Mouse (Mus musculus): ENCODE results near the gene Nsun7. TPM values are rescaled to one million over a fixed set of nuclear protein-coding genes. Genes with fewer than 3 reads are reported as not detected.

The Nsun7 gene
- total and polyA plus RNA-seq, 3 experiments, result not detected

DNA sequence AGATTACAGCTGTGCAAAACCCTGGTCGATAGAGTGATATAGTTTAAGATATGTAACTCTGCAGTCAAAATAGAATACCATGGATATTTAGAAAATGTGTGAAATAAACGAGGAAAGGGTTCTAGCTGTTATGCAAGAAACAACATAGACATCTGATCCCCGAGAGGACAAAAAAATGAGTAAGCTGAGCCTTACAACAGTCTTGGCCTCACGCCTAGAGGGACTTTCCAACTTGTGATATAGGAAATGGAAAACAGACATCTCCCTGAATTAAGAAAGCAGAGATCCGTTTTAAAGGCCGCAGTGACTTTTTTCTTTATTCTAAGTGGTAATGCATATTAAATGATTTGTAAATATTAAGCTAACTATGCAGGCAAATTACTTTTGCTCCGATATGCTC is 9.9 kb downstream of the Nsun7 start:
- no peak for TF ChIP-seq GATA1 (IDR thresholded peaks at IDR 0.05; ENCODE audit: low read depth, low read length)
- no peak for TF ChIP-seq MYC (IDR thresholded peaks at IDR 0.05; ENCODE audit: low read depth, low read length)
- TF ChIP-seq NELFE (IDR thresholded peaks at IDR 0.05; ENCODE audit: low read depth, low read length), result no peak
- no peak for TF ChIP-seq SMC3 (IDR thresholded peaks at IDR 0.05; ENCODE audit: low read depth, low read length)
- TF ChIP-seq TAL1 (IDR thresholded peaks at IDR 0.05; ENCODE audit: low read length), result no peak
- no peak for TF ChIP-seq TBP (IDR thresholded peaks at IDR 0.05; ENCODE audit: low read depth, low read length)
- TF ChIP-seq HCFC1 (IDR thresholded peaks at IDR 0.05; ENCODE audit: low read depth, low read length), result no peak
- no peak for TF ChIP-seq BHLHE40 (IDR thresholded peaks at IDR 0.05; ENCODE audit: borderline replicate concordance, low read depth, low read length)
- TF ChIP-seq ZC3H11A (IDR thresholded peaks at IDR 0.05; ENCODE audit: low read depth, low read length), result no peak
- no peak for TF ChIP-seq POLR2AphosphoS5 (IDR thresholded peaks at IDR 0.05; ENCODE audit: borderline replicate concordance, low read depth, low read length)
- no peak for TF ChIP-seq ZNF384 (IDR thresholded peaks at IDR 0.05; ENCODE audit: low read depth, low read length)
- no peak for TF ChIP-seq ELF1 (IDR thresholded peaks at IDR 0.05; ENCODE audit: low read depth, low read length)
- TF ChIP-seq ETS1 (IDR thresholded peaks at IDR 0.05; ENCODE audit: low read depth, low read length), result no peak
- no peak for TF ChIP-seq MXI1 (IDR thresholded peaks at IDR 0.05; ENCODE audit: low read depth, low read length)
- no peak for TF ChIP-seq USF1 (IDR thresholded peaks at IDR 0.05; ENCODE audit: low read depth, low read length)
- TF ChIP-seq MAZ (IDR thresholded peaks at IDR 0.05; ENCODE audit: low read depth, low read length), result no peak
- Histone ChIP-seq H3K9me3 (replicated peaks; ENCODE audit: insufficient read depth, low read length) (no peaks in the 10 kb centered on the region), H3K79me2 (ENCODE audit: control insufficient read depth, insufficient read depth, low read length, poor library complexity) (no peaks in the 10 kb centered on the region), H3K27ac (ENCODE audit: control insufficient read depth, low read depth, low read length) (no peak overlapping the region), H3K27me3 (ENCODE audit: control insufficient read depth in 1 of 2, insufficient read depth in 2 of 2, low read length in 2 of 2) (no peaks in the 10 kb centered on the region; a peak in 1 of 4 replicates), H3K4me3 (ENCODE audit: control insufficient read depth in 1 of 2, insufficient read depth in 1 of 2, low read depth in 2 of 2, low read length in 2 of 2) (no peak overlapping the region), H3K36me3 (ENCODE audit: control insufficient read depth in 1 of 2, insufficient read depth in 2 of 2, low read length in 2 of 2) (no peaks in the 10 kb centered on the region), H3K4me1 (ENCODE audit: control insufficient read depth in 1 of 2, insufficient read depth in 2 of 2, low read length in 2 of 2) (no peaks in the 10 kb centered on the region), H3K9ac (ENCODE audit: control insufficient read depth, low read depth, low read length, poor library complexity, severe bottlenecking) (no peak overlapping the region)
- no peak for DNase-seq (ENCODE audit: low read depth, low spot score)

DNA sequence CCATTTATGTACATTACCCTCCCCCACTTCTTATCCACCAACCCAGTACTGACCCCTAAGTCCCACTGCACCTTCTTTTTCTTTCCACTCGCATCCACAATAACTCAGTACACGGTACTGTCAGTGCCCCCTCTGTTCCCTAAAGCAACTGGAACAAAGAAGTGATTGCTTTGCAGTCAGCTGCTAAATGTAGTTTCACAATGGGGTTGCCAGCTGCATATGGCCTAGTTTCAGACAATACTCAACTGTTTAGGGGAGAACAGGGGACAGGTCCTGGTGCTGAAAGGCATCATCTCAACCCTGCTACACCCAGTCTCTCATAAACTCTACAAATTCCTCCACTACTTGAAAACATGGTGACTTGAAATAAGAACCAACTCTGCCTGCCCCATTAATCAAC is 11.4 kb downstream of the Nsun7 start:
- H3K79me2 ChIP-seq (ENCODE audit: control insufficient read depth, insufficient read depth, low read length, poor library complexity), result no peaks in the 10 kb centered on the region
- no peaks in the 10 kb centered on the region for H3K36me3 ChIP-seq (ENCODE audit: control insufficient read depth in 1 of 2, insufficient read depth in 2 of 2, low read length in 2 of 2)
- no peak overlapping the region for H3K27ac ChIP-seq (ENCODE audit: control insufficient read depth, low read depth, low read length)
- H3K9me3 ChIP-seq (replicated peaks; ENCODE audit: insufficient read depth, low read length), result no peaks in the 10 kb centered on the region
- H3K9ac ChIP-seq (ENCODE audit: control insufficient read depth, low read depth, low read length, poor library complexity, severe bottlenecking), result no peak overlapping the region
- H3K27me3 ChIP-seq (ENCODE audit: control insufficient read depth in 1 of 2, insufficient read depth in 2 of 2, low read length in 2 of 2), result no peaks in the 10 kb centered on the region; a peak in 1 of 4 replicates
- no peak overlapping the region for H3K4me3 ChIP-seq (ENCODE audit: control insufficient read depth in 1 of 2, insufficient read depth in 1 of 2, low read depth in 2 of 2, low read length in 2 of 2)
- no peak for TF ChIP-seq ETS1 (IDR thresholded peaks at IDR 0.05; ENCODE audit: low read depth, low read length)
- no peak for TF ChIP-seq ZC3H11A (IDR thresholded peaks at IDR 0.05; ENCODE audit: low read depth, low read length)
- no peak for TF ChIP-seq UBTF (IDR thresholded peaks at IDR 0.05; ENCODE audit: borderline replicate concordance, insufficient read depth, low read depth, low read length)
- TF ChIP-seq MAX (IDR thresholded peaks at IDR 0.05; ENCODE audit: low read length), result no peak
- no peak for TF ChIP-seq MXI1 (IDR thresholded peaks at IDR 0.05; ENCODE audit: low read depth, low read length)
- TF ChIP-seq NRF1 (IDR thresholded peaks at IDR 0.05; ENCODE audit: insufficient read depth, low read depth, low read length, poor library complexity, severe bottlenecking), result no peak
- TF ChIP-seq TBP (IDR thresholded peaks at IDR 0.05; ENCODE audit: low read depth, low read length), result no peak
- no peak for TF ChIP-seq MYB (IDR thresholded peaks at IDR 0.05; ENCODE audit: low read depth, low read length)
- no peak for TF ChIP-seq JUND (IDR thresholded peaks at IDR 0.05; ENCODE audit: low read depth, low read length)
- TF ChIP-seq MAFK (IDR thresholded peaks at IDR 0.05; ENCODE audit: borderline replicate concordance, low read depth, low read length), result no peak
- TF ChIP-seq MAZ (IDR thresholded peaks at IDR 0.05; ENCODE audit: low read depth, low read length), result no peak
- no peak for TF ChIP-seq E2F4 (IDR thresholded peaks at IDR 0.05; ENCODE audit: borderline replicate concordance, low read depth, low read length)
- no peak for TF ChIP-seq TAL1 (IDR thresholded peaks at IDR 0.05; ENCODE audit: low read length)
- TF ChIP-seq MYC (IDR thresholded peaks at IDR 0.05; ENCODE audit: low read depth, low read length), result no peak
- TF ChIP-seq MEF2A (IDR thresholded peaks at IDR 0.05; ENCODE audit: extremely low read depth, insufficient replicate concordance, low read depth, low read length, poor library complexity, severe bottlenecking), result no peak
- no peak for TF ChIP-seq CHD1 (IDR thresholded peaks at IDR 0.05; ENCODE audit: low read depth, low read length)
- DNase-seq (ENCODE audit: low read depth, low spot score), result no peak
- H3K4me1 ChIP-seq (ENCODE audit: control insufficient read depth in 1 of 2, insufficient read depth in 2 of 2, low read length in 2 of 2), result no peaks in the 10 kb centered on the region

All from MEL (cell line).